Mouse (Mus musculus) olfactory bulb, adult 2 months (tissue): Measurements from ENCODE around the gene Hist1h1t.

Experiments
- CTCF ChIP-seq: fragments of 200-500 bp; IDR thresholded peaks from 2 replicates; pipeline ENCODE4 v1.5.1; 2012; ENCODE audit warnings: low read depth, mild to moderate bottlenecking, low read length, moderate library complexity; ENCODE audit not compliant: insufficient read depth
- POLR2A ChIP-seq: fragments of 200-500 bp; IDR thresholded peaks from 2 replicates; pipeline ENCODE4 v1.6.1; 2012; ENCODE audit warnings: mild to moderate bottlenecking, low read depth, low read length, moderate library complexity; ENCODE audit not compliant: insufficient read depth

GRCm38 (mm10) chr13:23724239-23724638, 28.6 kb downstream of the Hist1h1t start:
- TF ChIP-seq POLR2A (no peak), CTCF (no peak)
